Mouse (Mus musculus): Measurements from ENCODE around the gene Neu2. TPM values are rescaled to one million over a fixed set of nuclear protein-coding genes. Genes with fewer than 3 reads are reported as not detected.

The Neu2 gene
- total and polyA plus RNA-seq, 2 experiments from 2014 or later, result 0.10 to 0.85 TPM

DNA sequence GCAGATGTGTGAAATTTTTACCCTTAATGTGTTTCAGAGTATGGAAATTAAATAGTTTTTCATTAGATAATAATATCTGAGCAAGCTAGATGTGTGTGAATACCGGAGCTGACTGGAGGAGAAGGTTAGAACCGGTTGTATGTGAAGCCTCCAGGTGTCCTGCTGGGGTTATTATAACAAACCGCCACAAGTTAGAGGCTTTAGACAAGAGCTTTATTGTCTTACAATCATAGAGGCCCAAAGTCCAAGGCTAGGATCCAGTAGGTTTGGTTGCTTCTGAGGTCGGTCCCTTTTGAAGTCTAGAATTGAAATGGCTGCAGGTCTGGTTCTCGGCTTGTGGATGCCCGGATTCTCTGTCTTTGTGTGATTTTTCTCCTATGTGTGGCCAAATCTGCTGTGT, 69.3 kb downstream of the Neu2 start:
- H3K4me1 ChIP-seq (ENCODE audit: insufficient read depth, low read length), result peaks cover 11% of the 10 kb centered on the region; the same call in 1 of the 2 replicates
- DNase-seq (ENCODE audit: low spot score) (no peak), ATAC-seq (no peak)
- H3K27ac ChIP-seq, result no peak overlapping the region
- no peak overlapping the region for H3K4me2 ChIP-seq (ENCODE audit: low read depth, low read length)
- TF ChIP-seq CTCF (IDR thresholded peaks at IDR 0.05; ENCODE audit: low read depth), result no peak
- H3K9ac ChIP-seq (replicated peaks; ENCODE audit: low read length), result no peak overlapping the region
- no peaks in the 10 kb centered on the region for H3K9me3 ChIP-seq (ENCODE audit: low read length)
- no peaks in the 10 kb centered on the region for H3K36me3 ChIP-seq (ENCODE audit: insufficient read depth, low read length)
- WGBS, result 71% methylated on average over 6 of the region's 6 CpGs
- no peak overlapping the region for H3K4me3 ChIP-seq (ENCODE audit: low read length)
- no peaks in the 10 kb centered on the region for H3K27me3 ChIP-seq (ENCODE audit: insufficient read depth, low read length)

DNA sequence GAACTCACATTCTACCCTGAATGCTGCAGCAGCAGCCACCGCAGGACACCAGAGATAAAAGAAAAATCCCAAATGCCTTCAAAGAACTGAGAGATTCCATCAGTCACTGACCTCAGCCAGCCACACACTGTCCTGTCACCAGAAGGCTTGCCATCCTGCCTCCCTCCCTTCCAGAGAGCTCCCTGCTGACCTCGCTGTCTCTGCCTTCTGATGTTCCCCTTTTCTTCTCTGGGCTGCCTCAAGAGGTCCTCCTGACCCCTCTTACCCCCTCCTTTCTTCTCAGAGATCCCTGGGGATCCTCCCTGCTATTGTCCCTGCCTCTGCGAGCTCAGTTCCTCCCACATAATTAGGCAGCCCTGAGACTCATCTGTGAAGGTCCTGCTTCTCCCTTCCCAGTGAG, 71.1 kb downstream of the Neu2 start:
- Histone ChIP-seq H3K4me2 (ENCODE audit: low read depth, low read length) (no peak overlapping the region), H3K36me3 (ENCODE audit: insufficient read depth, low read length) (no peaks in the 10 kb centered on the region), H3K9me3 (ENCODE audit: low read length) (no peaks in the 10 kb centered on the region), H3K27ac (no peak overlapping the region), H3K27me3 (ENCODE audit: insufficient read depth, low read length) (no peaks in the 10 kb centered on the region), H3K4me3 (ENCODE audit: low read length) (no peak overlapping the region), H3K4me1 (ENCODE audit: insufficient read depth, low read length) (no peaks in the 10 kb centered on the region), H3K9ac (replicated peaks; ENCODE audit: low read length) (no peak overlapping the region)
- no peak for TF ChIP-seq CTCF (IDR thresholded peaks at IDR 0.05; ENCODE audit: low read depth)
- no peak for ATAC-seq
- DNase-seq (ENCODE audit: low spot score), result no peak
- 18% methylated on average over 3 of the region's 3 CpGs for WGBS

- no peak overlapping the region for H3K27ac ChIP-seq
- no peaks in the 10 kb centered on the region for H3K4me1 ChIP-seq (ENCODE audit: insufficient read depth, low read length)
- H3K4me2 ChIP-seq (ENCODE audit: low read depth, low read length), result no peak overlapping the region
- no peak overlapping the region for H3K9ac ChIP-seq (replicated peaks; ENCODE audit: low read length)
- no peak for ATAC-seq
- WGBS, result 79% methylated on average over 7 of the region's 7 CpGs
- H3K9me3 ChIP-seq (ENCODE audit: low read length), result no peaks in the 10 kb centered on the region
- no peak for DNase-seq (ENCODE audit: low spot score)
- H3K4me3 ChIP-seq (ENCODE audit: low read length), result no peak overlapping the region
- H3K36me3 ChIP-seq (ENCODE audit: insufficient read depth, low read length), result no peaks in the 10 kb centered on the region
- no peaks in the 10 kb centered on the region for H3K27me3 ChIP-seq (ENCODE audit: insufficient read depth, low read length)
- TF ChIP-seq CTCF (IDR thresholded peaks at IDR 0.05; ENCODE audit: low read depth), result no peak
Measured at GRCm38 (mm10) chr1:87589162-87589561, 79.5 kb downstream of the Neu2 start.

GRCm38 (mm10) chr1:87589980-87590379, 80.3 kb downstream of the Neu2 start:
- DNase-seq (ENCODE audit: low spot score), result no peak
- Histone ChIP-seq H3K36me3 (ENCODE audit: insufficient read depth, low read length) (no peaks in the 10 kb centered on the region), H3K4me3 (ENCODE audit: low read length) (no peak overlapping the region), H3K4me1 (ENCODE audit: insufficient read depth, low read length) (no peaks in the 10 kb centered on the region), H3K27ac (no peak overlapping the region), H3K27me3 (ENCODE audit: insufficient read depth, low read length) (no peaks in the 10 kb centered on the region), H3K9me3 (ENCODE audit: low read length) (no peaks in the 10 kb centered on the region), H3K4me2 (ENCODE audit: low read depth, low read length) (no peak overlapping the region), H3K9ac (replicated peaks; ENCODE audit: low read length) (no peak overlapping the region)
- no peak for ATAC-seq
- no peak for TF ChIP-seq CTCF (IDR thresholded peaks at IDR 0.05; ENCODE audit: low read depth)
- 90% methylated on average over 8 of the region's 8 CpGs for WGBS

DNA sequence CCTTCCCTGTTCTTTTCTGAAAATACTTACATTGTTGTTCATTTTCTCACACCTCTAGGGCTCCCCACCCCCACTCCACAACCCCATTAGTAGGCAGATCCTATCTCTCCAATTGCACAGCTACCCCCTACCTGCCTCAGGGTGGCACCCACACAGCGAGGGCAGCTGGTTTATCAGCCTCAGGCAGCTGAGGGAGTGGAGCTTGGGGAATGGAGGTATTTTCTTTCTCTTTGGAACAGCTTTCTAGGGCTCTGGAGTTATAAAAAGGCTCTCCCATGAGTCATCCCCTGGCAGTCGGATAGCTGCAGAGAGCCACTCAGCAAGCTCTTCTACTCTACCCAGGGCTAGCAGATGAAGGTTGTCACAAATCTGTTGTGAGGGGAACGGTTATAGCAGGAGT, 84.6 kb downstream of the Neu2 start:
- 69% methylated on average over 3 of the region's 3 CpGs for WGBS

DNA sequence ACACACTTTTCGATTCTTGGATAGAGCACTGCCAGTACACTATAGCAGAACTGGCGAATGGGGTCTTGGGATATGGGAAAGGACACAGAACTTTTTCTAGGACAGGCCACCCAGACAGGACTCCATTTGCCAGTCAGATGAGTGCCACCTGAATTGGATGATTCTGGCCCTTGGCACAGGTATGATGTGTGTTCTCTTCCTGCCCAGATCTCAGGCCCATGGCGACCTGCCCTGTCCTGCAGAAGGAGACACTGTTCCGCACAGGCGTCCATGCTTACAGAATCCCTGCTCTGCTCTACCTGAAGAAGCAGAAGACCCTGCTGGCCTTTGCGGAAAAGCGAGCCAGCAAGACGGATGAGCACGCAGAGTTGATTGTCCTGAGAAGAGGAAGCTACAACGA, 85.0 kb downstream of the Neu2 start:
- DNase-seq (ENCODE audit: low spot score) (no peak), ATAC-seq (no peak)
- no peak overlapping the region for H3K27ac ChIP-seq
- no peaks in the 10 kb centered on the region for H3K4me1 ChIP-seq (ENCODE audit: insufficient read depth, low read length)
- no peak for TF ChIP-seq CTCF (IDR thresholded peaks at IDR 0.05; ENCODE audit: low read depth)
- no peaks in the 10 kb centered on the region for H3K36me3 ChIP-seq (ENCODE audit: insufficient read depth, low read length)
- WGBS, result 96% methylated on average over 10 of the region's 10 CpGs
- no peak overlapping the region for H3K4me3 ChIP-seq (ENCODE audit: low read length)
- no peak overlapping the region for H3K4me2 ChIP-seq (ENCODE audit: low read depth, low read length)
- no peak overlapping the region for H3K9ac ChIP-seq (replicated peaks; ENCODE audit: low read length)
- H3K27me3 ChIP-seq (ENCODE audit: insufficient read depth, low read length), result no peaks in the 10 kb centered on the region
- H3K9me3 ChIP-seq (ENCODE audit: low read length), result no peaks in the 10 kb centered on the region

More for the DNA sequence above, 84.6 kb downstream of the Neu2 start:
- no peaks in the 10 kb centered on the region for H3K36me3 ChIP-seq (ENCODE audit: insufficient read depth, low read length)
- no peak for ATAC-seq
- H3K4me2 ChIP-seq (ENCODE audit: low read depth, low read length), result no peak overlapping the region
- no peak for DNase-seq (ENCODE audit: low spot score)
- no peak overlapping the region for H3K27ac ChIP-seq
- H3K4me1 ChIP-seq (ENCODE audit: insufficient read depth, low read length), result no peaks in the 10 kb centered on the region
- no peaks in the 10 kb centered on the region for H3K27me3 ChIP-seq (ENCODE audit: insufficient read depth, low read length)
- no peak overlapping the region for H3K9ac ChIP-seq (replicated peaks; ENCODE audit: low read length)
- H3K9me3 ChIP-seq (ENCODE audit: low read length), result no peaks in the 10 kb centered on the region
- H3K4me3 ChIP-seq (ENCODE audit: low read length), result no peak overlapping the region
- TF ChIP-seq CTCF (IDR thresholded peaks at IDR 0.05; ENCODE audit: low read depth), result no peak

- H3K27ac ChIP-seq, result no peak overlapping the region
- no peak for ATAC-seq
- no peak overlapping the region for H3K4me2 ChIP-seq (ENCODE audit: low read depth, low read length)
- no peak overlapping the region for H3K4me3 ChIP-seq (ENCODE audit: low read length)
- no peaks in the 10 kb centered on the region for H3K9me3 ChIP-seq (ENCODE audit: low read length)
- H3K4me1 ChIP-seq (ENCODE audit: insufficient read depth, low read length), result no peaks in the 10 kb centered on the region
- DNase-seq (ENCODE audit: low spot score), result no peak
- no peaks in the 10 kb centered on the region for H3K27me3 ChIP-seq (ENCODE audit: insufficient read depth, low read length)
- WGBS, result 78% methylated on average over 7 of the region's 7 CpGs
- no peak for TF ChIP-seq CTCF (IDR thresholded peaks at IDR 0.05; ENCODE audit: low read depth)
- no peak overlapping the region for H3K9ac ChIP-seq (replicated peaks; ENCODE audit: low read length)
- H3K36me3 ChIP-seq (ENCODE audit: insufficient read depth, low read length), result no peaks in the 10 kb centered on the region
Measured at GRCm38 (mm10) chr1:87600533-87600932, 90.8 kb downstream of the Neu2 start.
